Mouse (Mus musculus) limb, embryonic 13.5 days (tissue): ENCODE results near the gene Bloc1s3. TPM values are rescaled to one million over a fixed set of nuclear protein-coding genes. Genes with fewer than 3 reads are reported as not detected.

Experiments used
- ATAC-seq: fragments of 200-750 bp; cut with Nextera tagmentation; 2 replicates; pipeline ENCODE4 v1.8.0; 2017; ENCODE audit warnings: low read depth, moderate number of reproducible peaks, moderate TSS enrichment; ENCODE audit not compliant: low FRiP score
- H3K27ac ChIP-seq: fragments of 300-500 bp; sonication (generic); 2 replicates; pipeline ENCODE4 v1.5.1; 2015; ENCODE audit warnings: inconsistent platforms, mild to moderate bottlenecking, moderate library complexity
- H3K27me3 ChIP-seq: fragments of 300-500 bp; sonication (generic); 2 replicates; pipeline ENCODE4 v1.6.1; 2015; ENCODE audit warnings: mild to moderate bottlenecking, inconsistent platforms
- H3K36me3 ChIP-seq: fragments of 300-500 bp; sonication (generic); 2 replicates; pipeline ENCODE4 v1.6.1; 2015; ENCODE audit warnings: inconsistent platforms, mild to moderate bottlenecking, moderate library complexity
- H3K4me1 ChIP-seq: fragments of 300-500 bp; sonication (generic); 2 replicates; pipeline ENCODE4 v1.6.1; 2015; ENCODE audit warnings: inconsistent platforms
- H3K4me2 ChIP-seq: fragments of 300-500 bp; sonication (generic); replicated peaks from 2 replicates; pipeline ENCODE4 v1.6.1; 2015; ENCODE audit warnings: inconsistent platforms, mild to moderate bottlenecking, moderate library complexity
- H3K4me3 ChIP-seq: fragments of 300-500 bp; sonication (generic); 2 replicates; pipeline ENCODE4 v1.5.1; 2015; ENCODE audit warnings: moderate library complexity, mild to moderate bottlenecking, inconsistent platforms
- H3K9ac ChIP-seq: fragments of 300-500 bp; sonication (generic); 2 replicates; pipeline ENCODE4 v1.6.1; 2015; ENCODE audit warnings: mild to moderate bottlenecking, inconsistent platforms
- H3K9me3 ChIP-seq: fragments of 300-500 bp; sonication (generic); 2 replicates; pipeline ENCODE4 v1.6.1; 2016; ENCODE audit warnings: inconsistent platforms
- WGBS: fragments of 180-500 bp; shearing (Covaris S2); methylation state at CpG from one replicate; pipeline ENCODE4 v1.1.7; 2015; 5-methylcytosine and 5-hydroxymethylcytosine counted together
- polyA plus RNA-seq: library from polyadenylated mRNA; unstranded; fragments of >200 nt; fragmentation: Nextera tagmentation; extraction: Ambion mirVana; gene quantifications from 2 replicates; pipeline ENCODE4 v1.2.1, GENCODE M21; 2015

Bloc1s3 gene
- polyA plus RNA-seq: 2.5 TPM in 2 replicates

DNA sequence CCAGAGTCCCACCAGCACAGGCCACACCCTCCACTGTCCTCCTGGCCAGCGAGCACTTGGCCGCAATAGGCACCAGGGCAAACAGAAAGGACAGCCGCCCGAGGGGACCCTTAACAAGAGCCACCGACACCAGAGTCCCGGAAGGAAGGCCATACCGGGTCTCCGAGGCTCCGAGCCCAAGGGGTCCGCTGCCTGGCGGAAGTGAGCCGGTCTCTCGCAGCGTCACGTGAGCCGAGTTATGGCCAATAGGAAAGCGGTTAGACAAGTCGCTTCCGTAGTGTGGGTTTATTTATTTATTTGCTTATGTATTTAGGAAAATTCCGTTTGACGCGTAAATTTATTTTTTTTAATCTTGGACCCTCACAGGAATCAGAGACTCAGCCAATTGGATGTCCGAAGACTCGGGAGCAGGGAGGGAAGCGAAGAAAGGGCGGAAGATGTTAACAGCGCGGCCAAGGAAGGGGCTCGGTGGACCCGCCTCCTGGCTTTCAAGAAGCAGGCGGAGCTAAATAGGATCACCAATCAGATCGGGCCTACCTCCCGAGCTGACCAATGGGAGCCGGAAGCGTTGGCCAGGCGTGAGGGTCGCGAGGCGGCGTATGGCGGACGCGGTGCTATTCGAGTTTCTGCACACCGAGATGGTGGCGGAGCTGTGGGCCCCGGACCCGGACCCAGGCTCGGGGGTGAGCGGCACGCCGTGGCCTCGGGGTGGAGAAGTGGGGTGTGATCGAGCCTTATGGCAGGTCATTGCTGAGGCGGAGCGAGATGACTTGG lies at the start of gene Bloc1s3, which contains the start of gene Trappc6a:
Gene Bloc1s3 (minus strand): TSS at position 218 of the 774 bp plus-strand sequence.
Gene Trappc6a (plus strand): TSS at position 246 of the 774 bp plus-strand sequence.
- ATAC-seq: peak; percentile 95

DNA sequence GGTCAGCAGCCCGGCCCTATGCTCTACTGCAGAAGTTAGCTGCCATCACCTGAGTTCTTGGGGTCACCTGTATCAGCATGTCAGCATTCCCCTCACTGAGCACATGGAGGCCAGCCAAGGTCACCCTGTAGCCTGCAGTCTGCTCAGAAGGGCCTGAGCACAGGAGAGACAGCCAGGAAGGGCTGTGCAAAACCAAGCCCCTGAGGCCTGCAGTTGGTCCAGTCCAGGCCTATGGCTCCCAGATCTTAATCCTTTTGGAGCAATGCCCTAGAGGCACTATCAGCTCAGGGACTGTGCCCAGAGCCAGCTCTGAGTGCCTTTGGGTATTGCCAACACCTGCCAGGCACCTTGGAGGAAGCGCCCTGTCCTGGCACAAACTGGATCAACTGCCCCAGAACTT lies 48.9 kb upstream of the Bloc1s3 start:
- Histone ChIP-seq H3K27ac (no peak overlapping the region), H3K9me3 (no peaks in the 10 kb centered on the region), H3K4me3 (no peak overlapping the region), H3K4me2 (no peak overlapping the region), H3K4me1 (peaks cover 38% of the 10 kb centered on the region), H3K27me3 (no peaks in the 10 kb centered on the region), H3K36me3 (peaks cover 51% of the 10 kb centered on the region), H3K9ac (peak overlapping the region; percentile 5; the same call in 1 of the 2 replicates)
- WGBS: 98% methylated on average over 2 of the region's 2 CpGs
- no peak for ATAC-seq

More for the DNA sequence above, at the start of gene Bloc1s3, which contains the start of gene Trappc6a:
- peak within 1 kb of the TSS; percentile 63 for H3K4me3 ChIP-seq
- H3K27ac ChIP-seq: peak within 1 kb of the TSS; percentile 58; the same call in 1 of the 2 replicates
- no peaks in the 10 kb centered on the region for H3K9me3 ChIP-seq
- peaks cover 22% of the 10 kb centered on the region for H3K4me1 ChIP-seq
- under 1% methylated on average over 56 of the region's 56 CpGs for WGBS
- peak within 1 kb of the TSS; percentile 82 for H3K9ac ChIP-seq
- peak within 1 kb of the TSS; percentile 97 for H3K4me2 ChIP-seq
- no peaks in the 10 kb centered on the region for H3K27me3 ChIP-seq
- no peaks in the 10 kb centered on the region for H3K36me3 ChIP-seq

DNA sequence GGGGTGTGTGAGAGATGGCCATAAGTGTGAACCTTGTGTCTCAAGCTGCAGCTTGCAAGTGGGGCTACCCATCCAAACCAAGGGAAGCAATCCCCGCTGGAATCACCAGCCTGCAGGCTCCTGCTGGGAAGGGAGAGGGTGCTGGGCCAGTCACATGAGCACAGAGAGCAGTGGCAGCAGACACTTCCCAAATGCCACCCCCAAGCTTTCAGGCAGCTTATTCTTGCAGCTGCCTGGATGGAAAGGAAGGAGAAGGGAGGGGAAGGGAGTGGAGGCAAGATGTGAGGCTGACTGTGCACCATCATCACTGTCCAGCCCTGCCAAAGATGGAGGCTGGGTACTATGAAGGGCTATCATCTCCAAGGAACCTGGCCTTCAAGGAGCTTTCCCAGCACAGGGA lies 46.0 kb upstream of the Bloc1s3 start:
- no peak for ATAC-seq
- H3K27ac ChIP-seq: no peak overlapping the region
- 75% methylated on average over 1 of the region's 1 CpGs for WGBS
- H3K4me3 ChIP-seq: no peak overlapping the region
- no peak overlapping the region for H3K4me2 ChIP-seq
- H3K36me3 ChIP-seq: peaks cover 56% of the 10 kb centered on the region
- peaks cover 17% of the 10 kb centered on the region for H3K4me1 ChIP-seq
- H3K9me3 ChIP-seq: no peaks in the 10 kb centered on the region
- no peaks in the 10 kb centered on the region for H3K27me3 ChIP-seq
- no peak overlapping the region for H3K9ac ChIP-seq

DNA sequence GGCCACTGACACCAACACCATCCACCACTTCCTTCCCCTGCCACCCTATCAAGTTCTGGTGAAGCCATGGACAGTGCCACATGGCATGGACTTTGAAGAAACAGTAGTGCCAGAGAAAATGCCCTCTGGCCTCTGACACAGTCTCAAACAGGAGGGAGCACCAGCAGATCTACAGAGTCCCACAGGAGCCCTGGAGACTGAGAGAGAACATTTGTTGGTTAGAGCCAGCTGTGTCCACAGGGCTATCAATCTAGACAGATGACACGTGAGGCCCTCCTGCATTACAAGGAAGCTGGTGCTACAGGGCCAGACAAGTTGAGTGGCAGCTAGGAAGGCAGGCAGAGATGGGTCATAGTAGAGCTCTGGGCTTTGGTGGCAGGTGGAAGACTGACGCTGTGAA lies 44.3 kb upstream of the Bloc1s3 start:
- no peaks in the 10 kb centered on the region for H3K9me3 ChIP-seq
- no peak overlapping the region for H3K4me2 ChIP-seq
- no peak overlapping the region for H3K4me3 ChIP-seq
- no peaks in the 10 kb centered on the region; the same call in 1 of the 2 replicates for H3K4me1 ChIP-seq
- ATAC-seq: peak; percentile 30; the same call in 1 of the 2 replicates
- no peak overlapping the region; the same call in 1 of the 2 replicates for H3K27ac ChIP-seq
- H3K27me3 ChIP-seq: no peaks in the 10 kb centered on the region
- WGBS: 60% methylated on average over 2 of the region's 2 CpGs
- peaks cover 47% of the 10 kb centered on the region for H3K36me3 ChIP-seq
- H3K9ac ChIP-seq: peak overlapping the region; percentile 25; the same call in 1 of the 2 replicates

DNA sequence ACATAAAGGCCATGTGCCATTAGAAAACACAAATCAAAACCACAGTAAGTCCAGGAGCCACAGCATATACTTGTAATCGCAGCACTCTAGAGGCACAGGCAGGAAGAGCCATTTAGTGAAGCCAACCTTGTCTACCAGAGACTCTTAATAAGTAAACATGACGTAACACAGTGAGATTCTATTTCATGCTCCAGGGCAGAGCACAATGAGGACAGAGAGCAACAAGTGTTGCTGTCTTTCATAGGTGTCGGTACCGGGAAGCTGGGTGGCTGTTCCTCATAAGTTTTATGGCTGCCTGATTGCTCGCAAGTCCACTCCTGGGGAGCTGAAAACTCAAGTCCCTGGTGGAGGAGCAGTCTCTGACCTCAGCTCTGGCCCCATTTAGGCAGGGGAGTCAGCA lies 43.5 kb upstream of the Bloc1s3 start:
- Histone ChIP-seq H3K9ac (0 out of 2 replicates have a peak overlapping the region, but pooled peaks have one; percentile 25), H3K4me1 (peaks cover 2% of the 10 kb centered on the region; the same call in 1 of the 2 replicates), H3K9me3 (no peaks in the 10 kb centered on the region), H3K27me3 (no peaks in the 10 kb centered on the region), H3K4me3 (no peak overlapping the region), H3K27ac (no peak overlapping the region), H3K36me3 (peaks cover 43% of the 10 kb centered on the region), H3K4me2 (no peak overlapping the region)
- no peak for ATAC-seq
- WGBS: 60% methylated on average over 5 of the region's 5 CpGs

DNA sequence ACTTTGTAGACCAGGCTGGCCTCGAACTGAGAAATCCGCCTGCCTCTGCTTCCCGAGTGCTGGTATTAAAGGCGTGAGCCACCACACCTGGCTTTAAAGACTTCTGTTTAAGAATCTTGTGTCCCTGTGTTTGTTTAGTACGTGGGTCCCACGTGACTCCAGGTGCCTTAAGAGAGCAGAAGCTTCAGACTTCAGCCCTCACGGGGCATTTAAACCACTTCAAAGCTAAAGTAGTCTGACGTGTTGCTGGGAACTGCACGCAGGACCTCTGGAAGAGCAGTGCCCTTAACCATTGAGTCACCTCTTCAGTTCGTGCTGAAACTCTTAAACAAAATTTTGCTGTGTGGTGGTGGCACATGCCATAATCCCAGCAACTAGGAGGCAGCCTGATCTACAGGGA lies 41.2 kb upstream of the Bloc1s3 start:
- H3K27me3 ChIP-seq: no peaks in the 10 kb centered on the region
- no peak overlapping the region for H3K27ac ChIP-seq
- ATAC-seq: no peak
- H3K4me1 ChIP-seq: peaks cover 13% of the 10 kb centered on the region
- H3K9me3 ChIP-seq: no peaks in the 10 kb centered on the region
- H3K4me3 ChIP-seq: no peak overlapping the region
- no peak overlapping the region for H3K4me2 ChIP-seq
- WGBS: 84% methylated on average over 10 of the region's 10 CpGs
- H3K9ac ChIP-seq: no peak overlapping the region
- peaks cover 28% of the 10 kb centered on the region for H3K36me3 ChIP-seq

DNA sequence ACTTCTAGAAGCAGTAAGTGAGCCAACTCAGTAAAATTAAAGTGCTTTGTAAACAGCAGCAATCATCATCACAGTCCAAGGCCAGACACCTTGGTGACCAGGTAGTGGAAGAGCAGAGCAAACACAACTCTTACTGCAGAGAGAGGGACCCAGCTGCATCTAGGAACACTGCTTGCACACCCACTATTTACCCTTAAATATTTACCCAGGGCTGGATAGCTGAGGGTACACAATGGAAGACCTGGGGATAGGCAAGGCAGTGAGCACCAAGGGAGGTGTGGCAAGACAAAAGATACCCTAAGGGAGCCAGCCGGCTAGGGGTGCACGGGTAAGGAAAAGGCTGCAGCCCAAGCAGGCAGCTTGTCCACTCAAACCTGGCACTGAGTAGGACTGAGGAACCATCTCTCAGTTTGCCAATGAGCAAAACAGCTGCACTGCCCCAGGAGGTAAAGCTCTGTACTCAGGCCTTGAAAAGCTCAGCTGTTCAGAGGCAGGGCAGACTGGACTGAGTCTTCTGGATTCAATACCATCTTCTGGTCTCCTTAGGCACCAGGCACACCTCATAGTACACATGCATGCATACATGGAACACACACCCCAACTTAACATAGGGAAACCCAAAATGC lies 39.3 kb upstream of the Bloc1s3 start:
- H3K4me1 ChIP-seq: peaks cover 23% of the 10 kb centered on the region
- ATAC-seq: no peak
- H3K36me3 ChIP-seq: peaks cover 9% of the 10 kb centered on the region
- no peak overlapping the region for H3K4me3 ChIP-seq
- no peak overlapping the region for H3K9ac ChIP-seq
- WGBS: 87% methylated on average over 2 of the region's 2 CpGs
- no peaks in the 10 kb centered on the region for H3K27me3 ChIP-seq
- no peaks in the 10 kb centered on the region for H3K9me3 ChIP-seq
- H3K27ac ChIP-seq: no peak overlapping the region
- H3K4me2 ChIP-seq: no peak overlapping the region

DNA sequence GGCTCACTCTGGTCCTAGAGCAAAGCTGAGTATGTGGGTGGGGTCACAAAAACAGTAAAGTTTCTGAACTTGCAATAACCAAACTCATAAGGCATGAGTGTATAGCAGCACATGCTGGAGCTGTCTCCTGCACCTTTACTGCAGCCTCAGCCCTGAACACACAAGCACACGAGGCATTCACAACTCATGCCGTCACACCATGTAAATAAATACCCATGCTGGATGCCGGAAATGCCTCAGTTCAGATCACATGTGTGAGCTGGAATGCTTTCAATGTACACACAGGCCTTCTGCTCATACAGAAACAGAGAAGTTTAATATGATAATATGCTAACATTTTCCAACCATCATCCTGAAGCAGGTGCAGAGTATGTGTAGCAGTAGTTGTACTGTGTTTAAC lies 37.8 kb upstream of the Bloc1s3 start:
- Histone ChIP-seq H3K27me3 (no peaks in the 10 kb centered on the region), H3K4me1 (peaks cover 30% of the 10 kb centered on the region), H3K9ac (no peak overlapping the region), H3K36me3 (no peaks in the 10 kb centered on the region), H3K9me3 (no peaks in the 10 kb centered on the region), H3K4me3 (no peak overlapping the region), H3K27ac (no peak overlapping the region), H3K4me2 (no peak overlapping the region)
- ATAC-seq: 0 out of 2 replicates have a peak, but pooled peaks have one; percentile 35
- 57% methylated on average over 3 of the region's 3 CpGs for WGBS

DNA sequence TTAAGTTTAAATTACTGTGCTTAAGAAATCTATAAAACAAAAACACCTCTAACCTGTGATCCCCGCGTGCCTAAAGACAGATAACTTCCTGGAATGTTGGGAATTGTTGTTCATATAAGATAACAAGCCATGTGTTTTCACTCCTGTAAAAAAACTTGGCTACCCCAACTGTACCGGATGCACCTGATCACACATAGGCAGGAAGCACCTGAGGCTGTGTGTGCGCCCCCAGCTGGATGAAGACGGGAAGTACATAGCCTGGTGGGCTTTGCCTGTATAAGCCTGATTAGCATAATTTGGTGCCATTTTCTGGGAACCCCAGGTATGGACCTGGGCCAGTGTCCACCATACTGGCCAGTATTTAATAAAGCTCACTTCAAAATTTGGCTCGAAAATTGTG lies 35.4 kb upstream of the Bloc1s3 start:
- no peaks in the 10 kb centered on the region for H3K36me3 ChIP-seq
- H3K4me2 ChIP-seq: no peak overlapping the region
- H3K9me3 ChIP-seq: no peaks in the 10 kb centered on the region
- no peak overlapping the region for H3K9ac ChIP-seq
- no peak for ATAC-seq
- no peaks in the 10 kb centered on the region for H3K27me3 ChIP-seq
- WGBS: 49% methylated on average over 6 of the region's 6 CpGs
- no peak overlapping the region for H3K27ac ChIP-seq
- peaks cover 30% of the 10 kb centered on the region for H3K4me1 ChIP-seq
- H3K4me3 ChIP-seq: no peak overlapping the region

DNA sequence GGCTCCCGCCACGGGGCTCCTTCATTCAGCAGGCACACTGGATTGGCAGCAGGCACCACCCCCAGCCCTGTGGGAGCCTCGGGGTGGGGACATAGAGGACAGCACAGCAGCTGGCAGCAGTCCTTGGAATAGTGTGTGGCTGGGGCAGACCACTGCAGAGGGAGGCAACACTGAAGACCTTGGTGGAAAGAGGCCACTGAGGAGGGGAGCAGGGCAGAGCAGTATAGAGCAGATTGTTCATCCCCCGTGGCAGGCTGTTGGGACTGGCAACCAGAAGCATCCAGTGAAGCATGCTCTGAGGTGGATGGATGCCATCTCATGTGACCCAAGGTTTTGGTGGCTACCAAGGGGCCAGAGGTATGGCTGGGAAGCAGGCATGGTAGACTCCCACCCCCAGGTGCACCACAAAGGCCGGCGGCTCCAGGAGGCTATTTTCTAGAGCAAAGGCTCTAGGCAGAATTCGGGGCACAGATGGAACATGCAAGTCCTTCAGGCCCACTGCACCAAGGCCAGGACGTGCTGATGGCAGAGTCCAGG lies 34.1 kb upstream of the Bloc1s3 start:
- Histone ChIP-seq H3K4me1 (peaks cover 36% of the 10 kb centered on the region), H3K9me3 (no peaks in the 10 kb centered on the region), H3K4me2 (no peak overlapping the region), H3K27ac (no peak overlapping the region), H3K27me3 (no peaks in the 10 kb centered on the region), H3K4me3 (no peak overlapping the region), H3K36me3 (no peaks in the 10 kb centered on the region; the same call in 1 of the 2 replicates), H3K9ac (no peak overlapping the region)
- 76% methylated on average over 8 of the region's 8 CpGs for WGBS
- ATAC-seq: peak; percentile 60; the same call in 1 of the 2 replicates

DNA sequence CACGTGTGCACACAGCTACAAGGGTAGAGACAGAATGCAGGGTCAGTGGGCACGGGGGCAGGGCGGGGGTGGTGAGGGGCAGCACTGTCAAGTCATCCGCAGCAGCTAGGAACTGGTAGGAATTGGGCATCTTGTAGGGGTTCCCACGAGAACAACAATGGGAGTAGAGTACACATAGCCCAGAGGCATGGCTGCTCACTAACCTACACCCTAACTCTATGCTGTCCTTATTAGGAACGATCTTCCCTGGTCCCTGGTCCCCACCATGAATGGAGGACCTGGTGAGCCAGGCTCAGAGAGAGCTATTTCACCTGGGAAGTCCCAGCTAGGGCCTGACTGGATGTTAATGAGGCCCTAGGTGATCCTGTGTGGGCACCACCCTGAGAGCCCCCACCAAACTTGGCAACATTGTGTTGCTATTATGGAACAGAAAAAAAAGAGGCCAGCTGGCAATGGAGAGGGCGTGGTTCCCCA lies 33.6 kb upstream of the Bloc1s3 start:
- Histone ChIP-seq H3K4me2 (no peak overlapping the region), H3K27ac (no peak overlapping the region), H3K9me3 (no peaks in the 10 kb centered on the region), H3K36me3 (no peaks in the 10 kb centered on the region; the same call in 1 of the 2 replicates), H3K27me3 (no peaks in the 10 kb centered on the region), H3K4me3 (no peak overlapping the region), H3K9ac (no peak overlapping the region), H3K4me1 (peaks cover 39% of the 10 kb centered on the region)
- no peak for ATAC-seq
- 82% methylated on average over 7 of the region's 7 CpGs for WGBS
